Mouse (Mus musculus) myocyte (in vitro differentiated cells): ENCODE data around the gene Efcc1.

Experiments
- CEBPB ChIP-seq: IDR thresholded peaks from 2 replicates; pipeline ENCODE4 v1.6.1; 2011; ENCODE audit warnings: mild to moderate bottlenecking, moderate library complexity; ENCODE audit not compliant: poor library complexity, insufficient read depth, severe bottlenecking
- E2F4 ChIP-seq: IDR thresholded peaks from one replicate; pipeline ENCODE4 v1.6.1; 2011; ENCODE audit warnings: mild to moderate bottlenecking, control low read depth, moderate library complexity; ENCODE audit not compliant: insufficient read depth
- MAX ChIP-seq: IDR thresholded peaks from one replicate; pipeline ENCODE4 v1.6.1; 2011; ENCODE audit warnings: low read depth, mild to moderate bottlenecking, control low read depth
- MYOD1 ChIP-seq, 3 experiments: IDR thresholded peaks; one replicate each; pipeline ENCODE4 v1.6.1; 2011; ENCODE audit warnings: control low read depth in 2 of 3, low read depth in 2 of 3, mild to moderate bottlenecking in 2 of 3, moderate library complexity in 1 of 3; ENCODE audit not compliant: insufficient read length in 2 of 3, control insufficient read depth in 1 of 3
- MYOG ChIP-seq, 3 experiments: IDR thresholded peaks; one replicate each; pipeline ENCODE4 v1.6.1; 2011; ENCODE audit warnings: control low read depth in 2 of 3, low read depth in 2 of 3, mild to moderate bottlenecking in 2 of 3; ENCODE audit not compliant: insufficient read length in 2 of 3, control insufficient read depth in 1 of 3, insufficient read depth in 1 of 3
- POLR2A ChIP-seq: IDR thresholded peaks from one replicate; pipeline ENCODE4 v1.6.1; 2011; ENCODE audit warnings: low read depth, mild to moderate bottlenecking, control low read depth, moderate library complexity; ENCODE audit not compliant: insufficient read length
- POLR2AphosphoS2 ChIP-seq: IDR thresholded peaks from one replicate; pipeline ENCODE4 v1.6.1; 2011; ENCODE audit warnings: low read depth, control low read depth; ENCODE audit not compliant: insufficient read length
- REST ChIP-seq: IDR thresholded peaks from one replicate; pipeline ENCODE4 v1.6.1; 2011; ENCODE audit warnings: mild to moderate bottlenecking, control low read depth, moderate library complexity; ENCODE audit not compliant: insufficient read depth, insufficient read length
- SRF ChIP-seq: IDR thresholded peaks from one replicate; pipeline ENCODE4 v1.6.1; 2011; ENCODE audit warnings: low read depth; ENCODE audit not compliant: control insufficient read depth, insufficient read length
- TCF12 ChIP-seq: IDR thresholded peaks from one replicate; pipeline ENCODE4 v1.6.1; 2011; ENCODE audit warnings: mild to moderate bottlenecking, control low read depth; ENCODE audit not compliant: poor library complexity, insufficient read depth, severe bottlenecking
- TCF3 ChIP-seq: IDR thresholded peaks from one replicate; pipeline ENCODE4 v1.6.1; 2011; ENCODE audit warnings: low read depth, control low read depth; ENCODE audit not compliant: insufficient read length
- USF1 ChIP-seq: IDR thresholded peaks from one replicate; pipeline ENCODE4 v1.6.1; 2011; ENCODE audit warnings: low read depth, mild to moderate bottlenecking, control low read depth, moderate library complexity

DNA sequence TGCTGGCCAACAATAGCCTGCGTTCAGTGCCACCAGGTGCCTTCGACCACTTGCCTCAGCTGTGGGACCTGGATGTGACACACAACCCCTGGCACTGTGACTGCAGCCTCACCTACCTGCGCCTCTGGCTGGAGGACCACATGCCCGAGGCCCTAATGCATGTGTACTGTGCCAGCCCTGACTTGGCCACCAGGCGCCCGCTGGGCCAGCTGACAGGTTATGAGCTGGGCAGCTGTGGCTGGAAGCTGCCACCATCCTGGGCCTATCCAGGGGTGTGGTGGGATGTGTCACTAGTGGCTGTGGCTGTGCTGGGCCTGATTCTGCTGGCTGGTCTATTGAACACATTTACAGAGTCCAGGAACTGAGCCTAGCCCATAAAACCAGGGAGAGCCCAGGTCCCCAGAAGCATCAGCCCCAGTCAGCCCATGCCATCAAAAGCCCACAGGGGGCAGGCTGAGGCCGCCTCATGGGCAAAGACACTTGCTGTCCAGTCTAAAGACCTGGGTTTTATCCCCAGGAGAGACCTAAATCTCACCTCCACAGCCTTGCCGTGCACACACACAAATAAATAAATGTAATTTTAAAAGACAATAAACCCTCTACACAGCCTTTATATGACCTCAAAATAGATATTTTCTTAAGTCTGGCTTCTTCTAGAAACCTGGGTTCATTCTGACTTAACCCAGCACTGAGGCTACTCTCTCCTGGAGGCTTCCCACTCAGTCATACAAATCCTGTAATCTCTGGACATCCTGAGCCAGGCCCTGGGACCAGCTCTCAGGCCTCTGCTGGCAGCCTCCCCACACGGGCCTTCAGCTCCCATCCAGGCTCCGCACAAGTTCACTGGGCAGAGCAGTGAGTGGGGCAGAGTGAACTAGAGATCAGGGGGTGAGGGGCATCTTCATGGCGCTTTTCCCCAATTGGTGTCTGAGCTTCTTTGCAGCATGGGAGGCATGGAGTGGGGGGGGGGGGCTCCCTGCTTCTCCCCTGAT lies 48.8 kb downstream of the Efcc1 start:
- no peak for TF ChIP-seq TCF12
- TF ChIP-seq CEBPB = no peak
- TF ChIP-seq REST = no peak
- TF ChIP-seq MYOD1 (IDR thresholded peaks at IDR 0.05; ENCODE audit: control insufficient read depth in 1 of 3, insufficient read length in 2 of 3, low read depth in 2 of 3) = no peak
- no peak for TF ChIP-seq POLR2AphosphoS2
- no peak for TF ChIP-seq POLR2A
- TF ChIP-seq USF1 = no peak
- no peak for TF ChIP-seq SRF
- TF ChIP-seq MAX = no peak
- TF ChIP-seq E2F4 = no peak
- TF ChIP-seq TCF3 = no peak
- no peak for TF ChIP-seq MYOG (IDR thresholded peaks at IDR 0.05; ENCODE audit: control insufficient read depth in 1 of 3, insufficient read depth in 1 of 3, insufficient read length in 2 of 3, low read depth in 2 of 3)
